Mouse (Mus musculus) liver, embryonic 11.5 days (tissue): ENCODE measurements at regions not wholly inside any gene's neighbourhood (a gene's known extent, or its start where the extent isn't known, plus 50 kb on each side); places are given as distances from the start of the nearest gene placed in this dataset.

Experiments used
- ATAC-seq: fragments of 200-750 bp; cut with Nextera tagmentation; replicated peaks from 2 replicates; pipeline ENCODE4 v1.8.0; 2017; ENCODE audit warnings: moderate number of reproducible peaks, mild to moderate bottlenecking, moderate TSS enrichment, moderate library complexity; ENCODE audit not compliant: low FRiP score
- DNase-seq: peaks from one replicate; pipeline ENCODE4 v3.0.0-alpha.2; 2017; ENCODE audit warnings: low spot score
- H3K27ac ChIP-seq: fragments of 300-500 bp; sonication (generic); 2 replicates; pipeline ENCODE4 v1.5.1; 2014; ENCODE audit warnings: mild to moderate bottlenecking, low read depth, low read length, control low read depth
- H3K27me3 ChIP-seq: fragments of 300-500 bp; sonication (generic); replicated peaks from 2 replicates; pipeline ENCODE4 v1.6.1; 2014; ENCODE audit warnings: low read length, mixed read lengths; ENCODE audit not compliant: control insufficient read depth, insufficient read depth
- H3K36me3 ChIP-seq: fragments of 300-500 bp; sonication (generic); 2 replicates; pipeline ENCODE4 v1.6.1; 2014; ENCODE audit warnings: mild to moderate bottlenecking, low read length, moderate library complexity, mixed read lengths; ENCODE audit not compliant: control insufficient read depth, insufficient read depth
- H3K4me1 ChIP-seq: fragments of 300-500 bp; sonication (generic); replicated peaks from 2 replicates; pipeline ENCODE4 v1.6.1; 2014; ENCODE audit warnings: low read length, mixed read lengths; ENCODE audit not compliant: control insufficient read depth, insufficient read depth
- H3K4me2 ChIP-seq: fragments of 300-500 bp; sonication (generic); 2 replicates; pipeline ENCODE4 v1.6.1; 2014; ENCODE audit warnings: mild to moderate bottlenecking, control low read depth, moderate library complexity
- H3K4me3 ChIP-seq: fragments of 300-500 bp; sonication (generic); 2 replicates; pipeline ENCODE4 v1.5.1; 2014; ENCODE audit warnings: low read depth, low read length, control low read depth
- H3K9ac ChIP-seq: fragments of 300-500 bp; sonication (generic); 2 replicates; pipeline ENCODE4 v1.6.1; 2014; ENCODE audit warnings: low read depth, low read length, control low read depth
- H3K9me3 ChIP-seq: fragments of 300-500 bp; sonication (generic); 2 replicates; pipeline ENCODE4 v1.6.1; 2016; ENCODE audit warnings: low read length, inconsistent platforms, mixed read lengths; ENCODE audit not compliant: control insufficient read depth
- WGBS: fragments of 180-500 bp; shearing (Covaris S2); extraction: QIAGEN DNeasy Blood & Tissue Kit; methylation state at CpG from one replicate; pipeline ENCODE4 v1.1.7; 2014; 5-methylcytosine and 5-hydroxymethylcytosine counted together

GRCm38 (mm10) chr7:136417327-136417726, 477.1 kb upstream of the Mgmt start:
- H3K4me1 ChIP-seq, result no peaks in the 10 kb centered on the region
- H3K4me2 ChIP-seq, result no peak overlapping the region
- no peaks in the 10 kb centered on the region for H3K36me3 ChIP-seq
- H3K9me3 ChIP-seq, result no peaks in the 10 kb centered on the region
- no peak overlapping the region for H3K9ac ChIP-seq
- WGBS, result 63% methylated on average over 4 of the region's 4 CpGs
- DNase-seq, result no peak
- no peak for ATAC-seq
- H3K4me3 ChIP-seq, result no peak overlapping the region
- H3K27me3 ChIP-seq, result no peaks in the 10 kb centered on the region
- no peak overlapping the region for H3K27ac ChIP-seq

GRCm38 (mm10) chr7:136423846-136424531, 470.4 kb upstream of the Mgmt start:
- no peak overlapping the region for H3K4me2 ChIP-seq
- no peaks in the 10 kb centered on the region for H3K4me1 ChIP-seq
- DNase-seq (no peak), ATAC-seq (no peak)
- no peak overlapping the region for H3K4me3 ChIP-seq
- no peaks in the 10 kb centered on the region for H3K27me3 ChIP-seq
- WGBS, result 60% methylated on average over 8 of the region's 8 CpGs
- no peaks in the 10 kb centered on the region for H3K9me3 ChIP-seq
- no peak overlapping the region for H3K27ac ChIP-seq
- no peaks in the 10 kb centered on the region for H3K36me3 ChIP-seq
- no peak overlapping the region for H3K9ac ChIP-seq

- H3K4me2 ChIP-seq, result no peak overlapping the region
- H3K4me1 ChIP-seq, result no peaks in the 10 kb centered on the region
- no peaks in the 10 kb centered on the region for H3K36me3 ChIP-seq
- no peak overlapping the region for H3K27ac ChIP-seq
- H3K9ac ChIP-seq, result no peak overlapping the region
- DNase-seq, result no peak
- 57% methylated on average over 4 of the region's 4 CpGs for WGBS
- no peaks in the 10 kb centered on the region for H3K27me3 ChIP-seq
- no peak for ATAC-seq
- no peak overlapping the region for H3K4me3 ChIP-seq
- no peaks in the 10 kb centered on the region for H3K9me3 ChIP-seq
Observed at GRCm38 (mm10) chr7:136427164-136427563, 467.2 kb upstream of the Mgmt start.

- Histone ChIP-seq H3K4me3 (no peak overlapping the region), H3K27me3 (no peaks in the 10 kb centered on the region), H3K36me3 (no peaks in the 10 kb centered on the region), H3K4me1 (no peaks in the 10 kb centered on the region), H3K4me2 (no peak overlapping the region), H3K9ac (no peak overlapping the region), H3K9me3 (no peaks in the 10 kb centered on the region), H3K27ac (no peak overlapping the region)
- no peak for DNase-seq
- 73% methylated on average over 21 of the region's 21 CpGs for WGBS
- no peak for ATAC-seq
Observed at GRCm38 (mm10) chr7:136430085-136431011, 464.1 kb upstream of the Mgmt start.

- H3K9me3 ChIP-seq, result no peaks in the 10 kb centered on the region
- H3K9ac ChIP-seq, result no peak overlapping the region
- DNase-seq (no peak), ATAC-seq (no peak)
- 75% methylated on average over 3 of the region's 3 CpGs for WGBS
- H3K4me2 ChIP-seq, result no peak overlapping the region
- H3K36me3 ChIP-seq, result no peaks in the 10 kb centered on the region
- H3K4me1 ChIP-seq, result no peaks in the 10 kb centered on the region
- no peak overlapping the region for H3K27ac ChIP-seq
- H3K4me3 ChIP-seq, result no peak overlapping the region
- no peaks in the 10 kb centered on the region for H3K27me3 ChIP-seq
Observed at GRCm38 (mm10) chr7:136433699-136434098, 460.7 kb upstream of the Mgmt start.

GRCm38 (mm10) chr7:136434510-136434909, 459.9 kb upstream of the Mgmt start:
- WGBS, result 87% methylated on average over 13 of the region's 13 CpGs
- Histone ChIP-seq H3K9ac (no peak overlapping the region), H3K4me2 (no peak overlapping the region), H3K36me3 (no peaks in the 10 kb centered on the region), H3K27me3 (no peaks in the 10 kb centered on the region), H3K27ac (no peak overlapping the region), H3K4me3 (no peak overlapping the region), H3K9me3 (no peaks in the 10 kb centered on the region), H3K4me1 (no peaks in the 10 kb centered on the region)
- no peak for DNase-seq
- no peak for ATAC-seq

GRCm38 (mm10) chr7:136443436-136443835, 451.0 kb upstream of the Mgmt start:
- Histone ChIP-seq H3K4me3 (no peak overlapping the region), H3K9me3 (no peaks in the 10 kb centered on the region), H3K4me2 (no peak overlapping the region), H3K4me1 (no peaks in the 10 kb centered on the region), H3K27me3 (no peaks in the 10 kb centered on the region), H3K27ac (no peak overlapping the region), H3K36me3 (no peaks in the 10 kb centered on the region), H3K9ac (no peak overlapping the region)
- 65% methylated on average over 2 of the region's 2 CpGs for WGBS
- ATAC-seq, result no peak
- DNase-seq, result no peak

GRCm38 (mm10) chr7:136445091-136445490, 449.3 kb upstream of the Mgmt start:
- Histone ChIP-seq H3K4me3 (no peak overlapping the region), H3K27me3 (no peaks in the 10 kb centered on the region), H3K27ac (no peak overlapping the region), H3K9ac (no peak overlapping the region), H3K36me3 (no peaks in the 10 kb centered on the region), H3K4me1 (no peaks in the 10 kb centered on the region), H3K9me3 (no peaks in the 10 kb centered on the region), H3K4me2 (no peak overlapping the region)
- DNase-seq, result no peak
- 70% methylated on average over 6 of the region's 6 CpGs for WGBS
- ATAC-seq, result no peak
